Mouse (Mus musculus) CH12.LX (cell line): ENCODE data around the gene Srf.

Source experiments
- CHD1 ChIP-seq: IDR thresholded peaks from 2 replicates; pipeline ENCODE4 v1.6.1; 2012; ENCODE audit warnings: low read depth, low read length, improper control_type of control experiment, inconsistent platforms
- CTCF ChIP-seq, 2 experiments: IDR thresholded peaks in 1 of 2; conservative IDR thresholded peaks in 1 of 2; 2 replicates each; pipeline ENCODE4 v1.5.1; 2011 to 2012; ENCODE audit warnings: low read depth in 2 of 2, low read length in 2 of 2, improper control_type of control experiment in 1 of 2, inconsistent platforms in 1 of 2, mild to moderate bottlenecking in 1 of 2, moderate library complexity in 1 of 2
- EP300 ChIP-seq: IDR thresholded peaks from 2 replicates; pipeline ENCODE4 v1.6.1; 2011; ENCODE audit warnings: low read length, improper control_type of control experiment
- HCFC1 ChIP-seq: IDR thresholded peaks from 2 replicates; pipeline ENCODE4 v1.6.1; 2012; ENCODE audit warnings: low read depth, mild to moderate bottlenecking, inconsistent platforms, low read length, improper control_type of control experiment
- JUN ChIP-seq: IDR thresholded peaks from 2 replicates; pipeline ENCODE4 v1.6.1; 2011; ENCODE audit warnings: low read depth, mild to moderate bottlenecking, low read length, improper control_type of control experiment, moderate library complexity; ENCODE audit not compliant: insufficient read depth
- JUND ChIP-seq: conservative IDR thresholded peaks from 2 replicates; pipeline ENCODE4 v1.6.1; 2011; ENCODE audit warnings: low read depth, low read length, improper control_type of control experiment
- MAX ChIP-seq: IDR thresholded peaks from 2 replicates; pipeline ENCODE4 v1.6.1; 2011; ENCODE audit warnings: low read length, improper control_type of control experiment
- MEF2A ChIP-seq: IDR thresholded peaks from 2 replicates; pipeline ENCODE4 v1.6.1; 2014; ENCODE audit warnings: low read depth, mild to moderate bottlenecking, inconsistent platforms, low read length, improper control_type of control experiment, borderline replicate concordance
- POLR2A ChIP-seq: IDR thresholded peaks from 2 replicates; pipeline ENCODE4 v1.6.1; 2011; ENCODE audit warnings: low read depth, mild to moderate bottlenecking, improper control_type of control experiment, low read length
- SMC3 ChIP-seq: IDR thresholded peaks from 2 replicates; pipeline ENCODE4 v1.6.1; 2011; ENCODE audit warnings: low read depth, low read length, improper control_type of control experiment
- UBTF ChIP-seq: IDR thresholded peaks from 2 replicates; pipeline ENCODE4 v1.6.1; 2012; ENCODE audit warnings: low read depth, mild to moderate bottlenecking, inconsistent platforms, low read length, improper control_type of control experiment, moderate library complexity
- USF1 ChIP-seq: IDR thresholded peaks from 2 replicates; pipeline ENCODE4 v1.6.1; 2014; ENCODE audit warnings: low read depth, mild to moderate bottlenecking, inconsistent platforms, low read length, improper control_type of control experiment
- ZKSCAN1 ChIP-seq: IDR thresholded peaks from 2 replicates; pipeline ENCODE4 v1.6.1; 2012; ENCODE audit warnings: low read depth, inconsistent platforms, low read length, improper control_type of control experiment, borderline replicate concordance
- ZMIZ1 ChIP-seq: IDR thresholded peaks from 2 replicates; pipeline ENCODE4 v1.6.1; 2012; ENCODE audit warnings: low read depth, mild to moderate bottlenecking, inconsistent platforms, low read length, improper control_type of control experiment

- TF ChIP-seq MAX, result no peak
- no peak for TF ChIP-seq ZKSCAN1
- TF ChIP-seq CTCF (conservative IDR thresholded peaks at IDR 0.05 in 1 of 2, IDR thresholded peaks at IDR 0.05 in 1 of 2; ENCODE audit: low read depth in 2 of 2, low read length in 2 of 2), result no peak
- no peak for TF ChIP-seq POLR2A
- no peak for TF ChIP-seq SMC3
- no peak for TF ChIP-seq JUN
- TF ChIP-seq EP300, result no peak
- no peak for TF ChIP-seq JUND
- TF ChIP-seq MEF2A, result no peak
- TF ChIP-seq ZMIZ1, result no peak
- TF ChIP-seq CHD1, result no peak
- no peak for TF ChIP-seq HCFC1
- TF ChIP-seq USF1, result no peak
- TF ChIP-seq UBTF, result no peak
Measured at GRCm38 (mm10) chr17:46553469-46553868, 2.5 kb downstream of the Srf start.
